18 mouse cellular contexts compared by ENCODE assay signal in genomic region chr5:135946621-135947020, GRCm38 (mm10). TPM values are rescaled to one million over a fixed set of nuclear protein-coding genes. Genes with fewer than 3 reads are reported as not detected.
DNase-seq lines count a peak whose midpoint lies in the region; ATAC-seq and TF ChIP-seq lines count a peak whose summit lies in the region.
"Had no signal": no experiment of that assay in that cellular context is flagged by ENCODE, and none has a peak within 500 bp of the region (broad histone marks: within the 10 kb centered on the region; RNA-seq: fewer than 3 reads in every experiment).

No protein-coding gene starts in this region.

- no peak for ATAC-seq in hindbrain, embryonic 11.5 days (ENCODE audit: low FRiP score)
- 0 out of 2 replicates have a peak, but pooled peaks have one; percentile 4 for ATAC-seq in lung, postnatal 0 days
- ATAC-seq: CD4-positive, CD25-positive, alpha-beta regulatory T cell, adult 4 months; liver, postnatal 0 days had no signal

- no peak overlapping the region for H3K9ac ChIP-seq in hindbrain, embryonic 11.5 days (ENCODE audit: low read depth, low read length)
- no peak overlapping the region for H3K9ac ChIP-seq in lung, postnatal 0 days (replicated peaks; ENCODE audit: low read depth)
- H3K9ac ChIP-seq in ES-E14 (ENCODE audit: insufficient read depth, low read depth, low read length, poor library complexity, severe bottlenecking), result 0 out of 2 replicates have a peak overlapping the region, but pooled peaks have one; percentile 2
- H3K9ac ChIP-seq: kidney, embryonic 15.5 days; limb, embryonic 15.5 days; liver, postnatal 0 days had no signal

- DNase-seq in hindbrain, embryonic 10.5 days (ENCODE audit: low spot score), result no peak
- no peak for DNase-seq in hindbrain, embryonic 11.5 days (ENCODE audit: low spot score)
- no peak for DNase-seq in lung, postnatal 0 days (ENCODE audit: low spot score)
- no peak for DNase-seq in lung, postnatal 25 days (ENCODE audit: low spot score)
- no peak for DNase-seq in ES-E14 (ENCODE audit: low read depth, low spot score)
- peak; percentile 86 for DNase-seq in ZHBTc4 (ENCODE audit: low read depth, low spot score)
- no peak for DNase-seq in thymus, postnatal 14 days
- DNase-seq: embryo, embryonic 11 days; liver, postnatal 0 days; thymus, adult 18-20 months had no signal

- no peak overlapping the region for H3K4me3 ChIP-seq in hindbrain, embryonic 10.5 days
- H3K4me3 ChIP-seq in hindbrain, embryonic 11.5 days (ENCODE audit: low read depth, low read length), result no peak overlapping the region
- H3K4me3 ChIP-seq in lung, postnatal 0 days (ENCODE audit: low read depth, low read length), result no peak overlapping the region
- H3K4me3 ChIP-seq in ES-E14 (ENCODE audit: insufficient read depth in 1 of 2, low read depth in 1 of 2, low read length in 2 of 2, poor library complexity in 1 of 2, severe bottlenecking in 1 of 2), result 0 out of 4 replicates have a peak overlapping the region, but pooled peaks of 1 of the 2 experiments have one; percentile 9
- H3K4me3 ChIP-seq: kidney, embryonic 15.5 days; layer of hippocampus, adult 2 months; left cerebral cortex, adult 2 months; limb, embryonic 15.5 days had no signal

- in situ Hi-C loops in ES-E14 (cut with MboI; ENCODE audit: low sequenced_read_pairs in 2 of 2, unreplicated experiment in 2 of 2), result no loop called here

- H3K4me2 ChIP-seq in hindbrain, embryonic 11.5 days (replicated peaks; ENCODE audit: low read depth, low read length), result no peak overlapping the region
- H3K4me2 ChIP-seq in lung, postnatal 0 days (replicated peaks; ENCODE audit: low read depth, low read length), result no peak overlapping the region
- H3K4me2 ChIP-seq: kidney, embryonic 15.5 days; limb, embryonic 15.5 days had no signal

- H3K4me1 ChIP-seq in hindbrain, embryonic 10.5 days (replicated peaks), result peaks cover 12% of the 10 kb centered on the region
- H3K4me1 ChIP-seq in hindbrain, embryonic 11.5 days (replicated peaks; ENCODE audit: control insufficient read depth, insufficient read depth, low read length), result 0 out of 2 replicates have a peak, but pooled peaks cover 2% of the 10 kb centered on the region
- no peaks in the 10 kb centered on the region; the same call in 1 of the 2 replicates for H3K4me1 ChIP-seq in lung, postnatal 0 days (ENCODE audit: insufficient read depth, low read depth, low read length)
- peaks cover 0 to 18% of the 10 kb centered on the region in 2 experiments; a peak in 2 of 4 replicates for H3K4me1 ChIP-seq in ES-E14 (ENCODE audit: control insufficient read depth in 2 of 2, insufficient read depth in 2 of 2, low read length in 2 of 2, poor library complexity in 1 of 2)

- H3K27me3 ChIP-seq in hindbrain, embryonic 10.5 days (ENCODE audit: insufficient read depth, poor library complexity, severe bottlenecking), result no peaks in the 10 kb centered on the region
- H3K27me3 ChIP-seq in hindbrain, embryonic 11.5 days (ENCODE audit: control insufficient read depth, insufficient read depth, low read length), result no peaks in the 10 kb centered on the region
- H3K27me3 ChIP-seq in lung, postnatal 0 days (replicated peaks; ENCODE audit: insufficient read depth, low read length), result no peaks in the 10 kb centered on the region
- H3K27me3 ChIP-seq: kidney, embryonic 15.5 days; limb, embryonic 15.5 days had no signal

- no peak for TF ChIP-seq EP300 in lung, postnatal 0 days (IDR thresholded peaks at IDR 0.05)

- 72% methylated on average over 5 of the region's 5 CpGs for WGBS in hindbrain, embryonic 10.5 days
- 67% methylated on average over 4 of the region's 5 CpGs for WGBS in hindbrain, embryonic 11.5 days
- 66% methylated on average over 4 of the region's 5 CpGs for WGBS in lung, postnatal 0 days

- no peak for TF ChIP-seq CTCF in lung, postnatal 0 days (IDR thresholded peaks at IDR 0.05)

- H3K36me3 ChIP-seq in hindbrain, embryonic 10.5 days, result no peaks in the 10 kb centered on the region
- no peaks in the 10 kb centered on the region for H3K36me3 ChIP-seq in hindbrain, embryonic 11.5 days (ENCODE audit: control insufficient read depth, insufficient read depth, low read length)
- no peaks in the 10 kb centered on the region for H3K36me3 ChIP-seq in lung, postnatal 0 days (ENCODE audit: insufficient read depth, low read length)
- H3K36me3 ChIP-seq in ES-E14 (ENCODE audit: control insufficient read depth, insufficient read depth, low read length, poor library complexity, severe bottlenecking), result no peaks in the 10 kb centered on the region
- H3K36me3 ChIP-seq: kidney, embryonic 15.5 days; limb, embryonic 15.5 days had no signal

- peak overlapping the region; percentile 29; the same call in 1 of the 2 replicates for H3K27ac ChIP-seq in hindbrain, embryonic 10.5 days
- no peak overlapping the region for H3K27ac ChIP-seq in hindbrain, embryonic 11.5 days (ENCODE audit: low read depth, low read length)
- no peak overlapping the region for H3K27ac ChIP-seq in lung, postnatal 0 days (ENCODE audit: low read length)
- H3K27ac ChIP-seq in ES-E14 (ENCODE audit: insufficient read depth, low read depth, low read length, poor library complexity, severe bottlenecking), result peak overlapping the region; percentile 48; the same call in 1 of the 2 replicates
- H3K27ac ChIP-seq: kidney, embryonic 15.5 days; layer of hippocampus, adult 2 months; left cerebral cortex, adult 2 months; limb, embryonic 15.5 days had no signal

- no peaks in the 10 kb centered on the region for H3K9me3 ChIP-seq in hindbrain, embryonic 10.5 days
- H3K9me3 ChIP-seq in hindbrain, embryonic 11.5 days (ENCODE audit: control insufficient read depth, low read length), result no peaks in the 10 kb centered on the region
- H3K9me3 ChIP-seq in lung, postnatal 0 days (ENCODE audit: low read length), result no peaks in the 10 kb centered on the region
- no peaks in the 10 kb centered on the region for H3K9me3 ChIP-seq in ES-E14 (ENCODE audit: control insufficient read depth, insufficient read depth, low read depth, low read length)
- H3K9me3 ChIP-seq: kidney, embryonic 15.5 days; limb, embryonic 15.5 days had no signal

TF ChIP-seq in ES-E14, 5 proteins besides CTCF, POLR2A, EP300 and RAD21:
- TF ChIP-seq HCFC1 (IDR thresholded peaks at IDR 0.05; ENCODE audit: borderline replicate concordance, insufficient read depth, low read length) (no peak), MAFK (IDR thresholded peaks at IDR 0.05; ENCODE audit: insufficient read depth, low read depth, low read length) (no peak), ZNF384 (IDR thresholded peaks at IDR 0.05; ENCODE audit: low read depth, low read length) (no peak), ZC3H11A (IDR thresholded peaks at IDR 0.05; ENCODE audit: borderline replicate concordance, low read depth, low read length) (no peak), CHD2 (IDR thresholded peaks at IDR 0.05; ENCODE audit: low read depth, low read length) (no peak)
TF ChIP-seq in ES-E14: peak in this region for 0.

RNA-seq across cellular contexts. Expression of gene Ywhag, which starts 12.2 kb away (rescaled TPM):
- 274 and 348 TPM in 2 replicates for polyA plus RNA-seq in hindbrain, embryonic 10.5 days (2016; fragmentation: Nextera tagmentation; extraction: Ambion mirVana)
- polyA plus RNA-seq in hindbrain, embryonic 11.5 days (2014; fragmentation: Nextera tagmentation; extraction: Ambion mirVana), result 204 and 208 TPM in 2 replicates
- 75.5 and 87.5 TPM in 2 replicates for polyA plus RNA-seq in lung, postnatal 0 days (2015; fragmentation: Nextera tagmentation; extraction: Ambion mirVana)
- total RNA-seq in ES-E14 (2012; rRNA removed), result 109 and 176 TPM in 2 replicates

RNA-seq across cellular contexts. Expression of gene Ssc4d, which starts 27.7 kb away (rescaled TPM):
- 1.3 and 1.6 TPM in 2 replicates for polyA plus RNA-seq in hindbrain, embryonic 10.5 days (2016; fragmentation: Nextera tagmentation; extraction: Ambion mirVana)
- 1.6 and 2.4 TPM in 2 replicates for polyA plus RNA-seq in hindbrain, embryonic 11.5 days (2014; fragmentation: Nextera tagmentation; extraction: Ambion mirVana)
- 1.8 and 2.5 TPM in 2 replicates for polyA plus RNA-seq in lung, postnatal 0 days (2015; fragmentation: Nextera tagmentation; extraction: Ambion mirVana)
- total RNA-seq in ES-E14 (2012; rRNA removed), result 10.9 and 11.0 TPM in 2 replicates

RNA-seq across cellular contexts. Expression of gene Zp3, which starts 33.3 kb away (rescaled TPM):
- not detected in 2 replicates for polyA plus RNA-seq in hindbrain, embryonic 10.5 days (2016; fragmentation: Nextera tagmentation; extraction: Ambion mirVana)
- polyA plus RNA-seq in hindbrain, embryonic 11.5 days (2014; fragmentation: Nextera tagmentation; extraction: Ambion mirVana), result not detected in 2 replicates
- polyA plus RNA-seq in lung, postnatal 0 days (2015; fragmentation: Nextera tagmentation; extraction: Ambion mirVana), result 0.24 and 0.35 TPM in 2 replicates
- 12.7 and 16.1 TPM in 2 replicates for total RNA-seq in ES-E14 (2012; rRNA removed)
- total RNA-seq: layer of hippocampus, adult 2 months; left cerebral cortex, adult 2 months; megakaryocyte-erythroid progenitor cell, adult 5-6 weeks had no signal
- polyA plus RNA-seq: CD4-positive, CD25-positive, alpha-beta regulatory T cell, adult 4 months; gonadal fat pad, adult 2 months; liver, postnatal 0 days; neural tube, embryonic 11.5 days had no signal

RNA-seq across cellular contexts. Expression of gene Dtx2, which starts 48.0 kb away (rescaled TPM):
- 34.8 and 38.1 TPM in 2 replicates for polyA plus RNA-seq in hindbrain, embryonic 10.5 days (2016; fragmentation: Nextera tagmentation; extraction: Ambion mirVana)
- polyA plus RNA-seq in hindbrain, embryonic 11.5 days (2014; fragmentation: Nextera tagmentation; extraction: Ambion mirVana), result 21.6 and 23.5 TPM in 2 replicates
- 18.9 and 21.6 TPM in 2 replicates for polyA plus RNA-seq in lung, postnatal 0 days (2015; fragmentation: Nextera tagmentation; extraction: Ambion mirVana)
- 26.7 and 28.3 TPM in 2 replicates for total RNA-seq in ES-E14 (2012; rRNA removed)

RNA-seq across cellular contexts. Expression of gene Hspb1, which starts 58.9 kb away (rescaled TPM):
- polyA plus RNA-seq in hindbrain, embryonic 10.5 days (2016; fragmentation: Nextera tagmentation; extraction: Ambion mirVana), result 10.6 and 24.0 TPM in 2 replicates
- 16.6 and 26.1 TPM in 2 replicates for polyA plus RNA-seq in hindbrain, embryonic 11.5 days (2014; fragmentation: Nextera tagmentation; extraction: Ambion mirVana)
- 198 and 248 TPM in 2 replicates for polyA plus RNA-seq in lung, postnatal 0 days (2015; fragmentation: Nextera tagmentation; extraction: Ambion mirVana)
- 630 and 878 TPM in 2 replicates for total RNA-seq in ES-E14 (2012; rRNA removed)
- total RNA-seq: megakaryocyte-erythroid progenitor cell, adult 5-6 weeks had no signal

Comparison
In these comparisons a context has a peak if more than half of its experiments do, and no peak if none do; other contexts are left out.
1. H3K27ac ChIP-seq: peak in hindbrain, embryonic 10.5 days (single experiment) and ES-E14 (single experiment); none in hindbrain, embryonic 11.5 days (single experiment) and lung, postnatal 0 days (single experiment).